Mouse (Mus musculus) kidney, postnatal 0 days (tissue): ENCODE data around the gene Tnks2. TPM values are rescaled to one million over a fixed set of nuclear protein-coding genes. Genes with fewer than 3 reads are reported as not detected.

ENCODE experiments used
- ATAC-seq: fragments of 200-750 bp; cut with Nextera tagmentation; replicated peaks from 2 replicates; pipeline ENCODE4 v1.8.0; 2017; ENCODE audit warnings: low read depth, moderate number of reproducible peaks, moderate TSS enrichment, moderate library complexity; ENCODE audit not compliant: low FRiP score
- DNase-seq: peaks from one replicate; pipeline ENCODE4 v3.0.0-alpha.2; 2016; ENCODE audit warnings: low spot score
- H3K27ac ChIP-seq: fragments of 300-500 bp; sonication (generic); 2 replicates; pipeline ENCODE4 v1.5.1; 2014; ENCODE audit warnings: mild to moderate bottlenecking
- H3K27me3 ChIP-seq: fragments of 300-500 bp; sonication (generic); 2 replicates; pipeline ENCODE4 v1.6.1; 2014; ENCODE audit warnings: low read length, mixed read lengths; ENCODE audit not compliant: insufficient read depth
- H3K36me3 ChIP-seq: fragments of 300-500 bp; sonication (generic); 2 replicates; pipeline ENCODE4 v1.6.1; 2014; ENCODE audit warnings: low read length, mixed read lengths; ENCODE audit not compliant: insufficient read depth
- H3K4me1 ChIP-seq: fragments of 300-500 bp; sonication (generic); replicated peaks from 2 replicates; pipeline ENCODE4 v1.6.1; 2014; ENCODE audit warnings: antibody characterized with exemption, low read length, mixed read lengths; ENCODE audit not compliant: insufficient read depth
- H3K4me2 ChIP-seq: fragments of 300-500 bp; sonication (generic); 2 replicates; pipeline ENCODE4 v1.6.1; 2014; ENCODE audit warnings: mild to moderate bottlenecking, low read length, moderate library complexity, mixed read lengths
- H3K4me3 ChIP-seq: fragments of 300-500 bp; sonication (generic); replicated peaks from 2 replicates; pipeline ENCODE4 v1.5.1; 2014; ENCODE audit warnings: low read depth, low read length
- H3K9ac ChIP-seq: fragments of 300-500 bp; sonication (generic); 2 replicates; pipeline ENCODE4 v1.6.1; 2014; ENCODE audit warnings: low read depth, low read length
- H3K9me3 ChIP-seq: fragments of 300-500 bp; sonication (generic); replicated peaks from 2 replicates; pipeline ENCODE4 v1.6.1; 2016; ENCODE audit warnings: low read length, inconsistent platforms, mixed read lengths
- CTCF ChIP-seq: IDR thresholded peaks from 2 replicates; pipeline ENCODE4 v1.5.1; 2016; ENCODE audit warnings: antibody characterized with exemption, low read depth, mild to moderate bottlenecking, moderate library complexity
- WGBS: fragments of 180-500 bp; shearing (Covaris S2); extraction: QIAGEN DNeasy Blood & Tissue Kit; methylation state at CpG from one replicate; pipeline ENCODE4 v1.1.7; 2014; 5-methylcytosine and 5-hydroxymethylcytosine counted together
- polyA plus RNA-seq: library from polyadenylated mRNA; unstranded; fragments of >200 nt; fragmentation: Nextera tagmentation; extraction: Ambion mirVana; gene quantifications from 2 replicates; pipeline ENCODE4 v1.2.1, GENCODE M21; 2015

The Tnks2 gene
- polyA plus RNA-seq, 1 experiment from 2014 or later: 38.1 TPM

GRCm38 (mm10) chr19:36796931-36797330 is 37.1 kb upstream of the Tnks2 start:
- peak; percentile 55; the same call in 1 of the 2 replicates for ATAC-seq
- H3K4me1 ChIP-seq: no peaks in the 10 kb centered on the region; the same call in 1 of the 2 replicates
- no peak overlapping the region for H3K4me2 ChIP-seq

GRCm38 (mm10) chr19:36800288-36800687 is 33.7 kb upstream of the Tnks2 start:
- no peaks in the 10 kb centered on the region for H3K36me3 ChIP-seq
- no peak overlapping the region for H3K9ac ChIP-seq
- WGBS: 87% methylated on average over 7 of the region's 7 CpGs
- no peaks in the 10 kb centered on the region; the same call in 1 of the 2 replicates for H3K4me1 ChIP-seq
- no peaks in the 10 kb centered on the region for H3K27me3 ChIP-seq
- H3K4me3 ChIP-seq: no peak overlapping the region
- TF ChIP-seq CTCF: no peak
- H3K27ac ChIP-seq: no peak overlapping the region
- no peak overlapping the region for H3K4me2 ChIP-seq
- DNase-seq (no peak), ATAC-seq (no peak)
- H3K9me3 ChIP-seq: no peaks in the 10 kb centered on the region

More at GRCm38 (mm10) chr19:36796931-36797330, 37.1 kb upstream of the Tnks2 start:
- H3K36me3 ChIP-seq: no peaks in the 10 kb centered on the region
- no peak overlapping the region for H3K27ac ChIP-seq
- no peaks in the 10 kb centered on the region for H3K27me3 ChIP-seq
- TF ChIP-seq CTCF: no peak
- DNase-seq: peak; percentile 38
- H3K4me3 ChIP-seq: no peak overlapping the region
- WGBS: 57% methylated on average over 9 of the region's 9 CpGs
- no peak overlapping the region for H3K9ac ChIP-seq
- H3K9me3 ChIP-seq: no peaks in the 10 kb centered on the region

GRCm38 (mm10) chr19:36801856-36802641 is 32.0 kb upstream of the Tnks2 start:
- Histone ChIP-seq H3K9ac (no peak overlapping the region), H3K27ac (no peak overlapping the region), H3K27me3 (no peaks in the 10 kb centered on the region), H3K4me1 (no peaks in the 10 kb centered on the region; the same call in 1 of the 2 replicates), H3K4me3 (no peak overlapping the region), H3K4me2 (no peak overlapping the region), H3K36me3 (no peaks in the 10 kb centered on the region), H3K9me3 (no peaks in the 10 kb centered on the region)
- DNase-seq (no peak), ATAC-seq (no peak)
- 86% methylated on average over 9 of the region's 9 CpGs for WGBS
- peak; percentile 36; the same call in 1 of the 2 replicates for TF ChIP-seq CTCF

- no peak for TF ChIP-seq CTCF
- H3K4me3 ChIP-seq: no peak overlapping the region
- no peaks in the 10 kb centered on the region for H3K27me3 ChIP-seq
- WGBS: 92% methylated on average over 8 of the region's 8 CpGs
- no peak overlapping the region for H3K27ac ChIP-seq
- no peaks in the 10 kb centered on the region for H3K36me3 ChIP-seq
- DNase-seq: no peak
- H3K4me1 ChIP-seq: no peaks in the 10 kb centered on the region
- H3K4me2 ChIP-seq: no peak overlapping the region
- no peaks in the 10 kb centered on the region for H3K9me3 ChIP-seq
- no peak for ATAC-seq
- no peak overlapping the region for H3K9ac ChIP-seq
Measured at GRCm38 (mm10) chr19:36803403-36803802, 30.6 kb upstream of the Tnks2 start.

- H3K27me3 ChIP-seq: no peaks in the 10 kb centered on the region
- DNase-seq (no peak), ATAC-seq (no peak)
- H3K4me1 ChIP-seq: no peaks in the 10 kb centered on the region
- no peak overlapping the region for H3K27ac ChIP-seq
- 74% methylated on average over 2 of the region's 2 CpGs for WGBS
- H3K4me3 ChIP-seq: no peak overlapping the region
- no peak for TF ChIP-seq CTCF
- H3K9me3 ChIP-seq: no peaks in the 10 kb centered on the region
- no peak overlapping the region for H3K9ac ChIP-seq
- no peaks in the 10 kb centered on the region for H3K36me3 ChIP-seq
- H3K4me2 ChIP-seq: no peak overlapping the region
Measured at GRCm38 (mm10) chr19:36806842-36807241, 27.2 kb upstream of the Tnks2 start.

GRCm38 (mm10) chr19:36808426-36809105 is 25.5 kb upstream of the Tnks2 start:
- Histone ChIP-seq H3K4me2 (peak overlapping the region; percentile 39; the same call in 1 of the 2 replicates), H3K4me1 (no peaks in the 10 kb centered on the region), H3K27me3 (no peaks in the 10 kb centered on the region), H3K27ac (peak overlapping the region; percentile 54), H3K9ac (0 out of 2 replicates have a peak overlapping the region, but pooled peaks have one; percentile 5), H3K4me3 (no peak overlapping the region), H3K36me3 (no peaks in the 10 kb centered on the region), H3K9me3 (no peaks in the 10 kb centered on the region)
- 42% methylated on average over 21 of the region's 21 CpGs for WGBS
- no peak for DNase-seq
- no peak for TF ChIP-seq CTCF
- peak; percentile 74 for ATAC-seq
